Comparison of ENCODE assay signal across 8 mouse cellular contexts in the genomic region with DNA sequence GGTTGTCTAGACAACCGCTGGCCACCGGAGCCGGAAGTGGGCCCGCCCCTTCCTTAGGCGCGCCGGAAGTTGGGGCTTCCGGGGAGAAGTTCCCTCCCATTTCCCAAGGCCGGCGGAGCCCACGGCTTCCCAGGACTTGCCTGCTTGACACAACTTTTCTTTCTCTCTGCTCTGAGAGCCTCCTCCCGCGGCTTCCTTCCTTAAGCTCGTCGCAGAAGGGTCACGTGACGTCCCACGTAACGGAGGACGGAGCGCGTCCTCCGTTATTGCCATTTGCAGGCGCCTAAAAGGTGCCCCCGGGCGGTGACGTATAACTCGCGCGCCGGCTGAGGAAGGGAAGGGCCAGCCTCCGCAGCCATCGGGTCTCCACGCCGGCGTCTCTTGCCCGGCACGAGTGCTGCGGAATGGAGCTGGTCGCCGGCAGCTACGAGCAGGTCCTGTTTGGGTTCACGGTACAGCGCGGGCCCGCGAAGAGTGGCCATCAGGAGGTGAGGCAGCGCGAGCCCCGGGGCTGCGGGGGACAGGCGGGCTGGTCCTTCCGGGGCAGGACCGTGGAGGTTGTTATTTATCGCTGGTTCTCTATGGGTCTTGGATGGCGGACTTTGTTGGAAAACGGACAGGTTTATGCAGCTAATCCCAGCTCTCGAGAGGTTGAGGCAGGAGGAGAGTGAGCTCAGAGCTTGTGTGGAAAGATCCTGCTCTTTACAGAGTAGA. TPM values are rescaled to one million over a fixed set of nuclear protein-coding genes. Genes with fewer than 3 reads are reported as not detected.
A peak's percentile ranks its signal among the peaks of the same experiment; 100 is the strongest.
DNase-seq lines count a peak whose midpoint lies in the region; ATAC-seq and TF ChIP-seq lines count a peak whose summit lies in the region.

A gene (plus strand): TSS at position 98 of the 714 bp plus-strand sequence.

- peaks cover 31% of the 10 kb centered on the region for H3K36me3 ChIP-seq in forebrain, embryonic 10.5 days (replicated peaks)
- H3K36me3 ChIP-seq in heart, embryonic 15.5 days = peaks cover 16% of the 10 kb centered on the region
- peaks cover 17% of the 10 kb centered on the region for H3K36me3 ChIP-seq in liver, embryonic 14.5 days (replicated peaks; ENCODE audit: control insufficient read depth, insufficient read depth, low read depth)
- peaks cover 2% of the 10 kb centered on the region; the same call in 1 of the 2 replicates for H3K36me3 ChIP-seq in neural tube, embryonic 11.5 days (ENCODE audit: control insufficient read depth, insufficient read depth, low read length)
- H3K36me3 ChIP-seq in stomach, postnatal 0 days (ENCODE audit: control insufficient read depth, insufficient read depth, low read length) = peaks cover 9% of the 10 kb centered on the region

- no peaks in the 10 kb centered on the region for H3K9me3 ChIP-seq in forebrain, embryonic 10.5 days
- no peaks in the 10 kb centered on the region for H3K9me3 ChIP-seq in heart, embryonic 15.5 days (replicated peaks)
- H3K9me3 ChIP-seq in liver, embryonic 14.5 days (ENCODE audit: control insufficient read depth, low read length) = no peaks in the 10 kb centered on the region
- no peaks in the 10 kb centered on the region for H3K9me3 ChIP-seq in neural tube, embryonic 11.5 days (ENCODE audit: control insufficient read depth, low read length)
- no peaks in the 10 kb centered on the region for H3K9me3 ChIP-seq in stomach, postnatal 0 days (ENCODE audit: control insufficient read depth, low read length)

- peak within 1 kb of the TSS; percentile 92 for H3K4me2 ChIP-seq in heart, embryonic 15.5 days
- H3K4me2 ChIP-seq in liver, embryonic 14.5 days (ENCODE audit: low read depth) = peak within 1 kb of the TSS; percentile 98
- peak within 1 kb of the TSS; percentile 82 for H3K4me2 ChIP-seq in neural tube, embryonic 11.5 days (ENCODE audit: low read depth)
- peak within 1 kb of the TSS; percentile 68 for H3K4me2 ChIP-seq in stomach, postnatal 0 days (replicated peaks; ENCODE audit: low read depth)

- peak within 1 kb of the TSS; percentile 97 for H3K9ac ChIP-seq in heart, embryonic 15.5 days
- H3K9ac ChIP-seq in liver, embryonic 14.5 days (replicated peaks) = peak within 1 kb of the TSS; percentile 77
- H3K9ac ChIP-seq in neural tube, embryonic 11.5 days (ENCODE audit: low read length) = peak within 1 kb of the TSS; percentile 82
- peak within 1 kb of the TSS; percentile 85 for H3K9ac ChIP-seq in stomach, postnatal 0 days (ENCODE audit: low read length)

- under 1% methylated on average over 58 of the region's 58 CpGs for WGBS in forebrain, embryonic 10.5 days
- under 1% methylated on average over 58 of the region's 58 CpGs for WGBS in heart, embryonic 15.5 days
- under 1% methylated on average over 58 of the region's 58 CpGs for WGBS in liver, embryonic 14.5 days (ENCODE audit: insufficient replicate concordance)
- WGBS in neural tube, embryonic 11.5 days = under 1% methylated on average over 57 of the region's 58 CpGs
- WGBS in stomach, postnatal 0 days = under 1% methylated on average over 58 of the region's 58 CpGs

- peaks cover 22% of the 10 kb centered on the region for H3K4me1 ChIP-seq in forebrain, embryonic 10.5 days
- H3K4me1 ChIP-seq in heart, embryonic 15.5 days (replicated peaks) = peaks cover 11% of the 10 kb centered on the region
- peaks cover 14 to 15% of the 10 kb centered on the region in 2 experiments for H3K4me1 ChIP-seq in liver, embryonic 14.5 days (replicated peaks; ENCODE audit: control insufficient read depth in 2 of 2, insufficient read depth in 2 of 2, low read length in 1 of 2)
- H3K4me1 ChIP-seq in neural tube, embryonic 11.5 days (ENCODE audit: control insufficient read depth, insufficient read depth, low read length) = peaks cover 5% of the 10 kb centered on the region; the same call in 1 of the 2 replicates
- H3K4me1 ChIP-seq in stomach, postnatal 0 days (replicated peaks; ENCODE audit: control insufficient read depth, insufficient read depth) = 0 out of 2 replicates have a peak, but pooled peaks cover 3% of the 10 kb centered on the region

- peak; percentile 94 for ATAC-seq in CD4-positive, CD25-positive, alpha-beta regulatory T cell, adult 4 months
- peak; percentile 91 for ATAC-seq in heart, embryonic 15.5 days (replicated peaks; ENCODE audit: insufficient number of reproducible peaks, insufficient read depth, low FRiP score, low read depth)
- peak; percentile 91 for ATAC-seq in liver, embryonic 14.5 days (ENCODE audit: insufficient read depth)
- ATAC-seq in neural tube, embryonic 11.5 days (ENCODE audit: insufficient read depth, low FRiP score, low TSS enrichment) = peak; percentile 96
- ATAC-seq in stomach, postnatal 0 days (ENCODE audit: low FRiP score, low TSS enrichment) = peak; percentile 96

- H3K27ac ChIP-seq in forebrain, embryonic 10.5 days = peak within 1 kb of the TSS; percentile 94
- H3K27ac ChIP-seq in heart, embryonic 15.5 days = peak within 1 kb of the TSS; percentile 98
- H3K27ac ChIP-seq in liver, embryonic 14.5 days = peak within 1 kb of the TSS; percentile 79
- H3K27ac ChIP-seq in neural tube, embryonic 11.5 days (ENCODE audit: low read depth, low read length) = peak within 1 kb of the TSS; percentile 91
- peak within 1 kb of the TSS; percentile 98 for H3K27ac ChIP-seq in stomach, postnatal 0 days (replicated peaks)

- H3K4me3 ChIP-seq in forebrain, embryonic 10.5 days = peak within 1 kb of the TSS; percentile 98
- H3K4me3 ChIP-seq in heart, embryonic 15.5 days = peak within 1 kb of the TSS; percentile 100
- peak within 1 kb of the TSS; percentile 87 to 96 for H3K4me3 ChIP-seq in liver, embryonic 14.5 days (ENCODE audit: insufficient read depth in 1 of 2, low read depth in 2 of 2, low read length in 2 of 2)
- H3K4me3 ChIP-seq in neural tube, embryonic 11.5 days (ENCODE audit: low read depth, low read length) = peak within 1 kb of the TSS; percentile 92
- H3K4me3 ChIP-seq in stomach, postnatal 0 days (ENCODE audit: low read depth, low read length) = peak within 1 kb of the TSS; percentile 97

- DNase-seq in c-Kit-negative CD71-positive TER-119-positive erythroid progenitor cells, embryonic 14.5 days (ENCODE audit: low read depth, low spot score) = peak; percentile 83
- peak; percentile 91 for DNase-seq in forebrain, embryonic 10.5 days (ENCODE audit: extremely low spot score, low spot score)
- peak; percentile 93 to 96 for DNase-seq in kidney, postnatal 25 days
- DNase-seq in liver, embryonic 14.5 days (ENCODE audit: low read depth in 3 of 3, low spot score in 3 of 3) = peak; percentile 81 to 84 (median 81)
- DNase-seq in neural tube, embryonic 11.5 days (ENCODE audit: low spot score) = peak; percentile 94
- peak; percentile 94 for DNase-seq in stomach, postnatal 0 days (ENCODE audit: low spot score)

- TF ChIP-seq EP300 in liver, embryonic 14.5 days (IDR thresholded peaks at IDR 0.05; ENCODE audit: low read depth) = peak; percentile 42; the same call in 1 of the 2 replicates
- peak; percentile 83 for TF ChIP-seq EP300 in stomach, postnatal 0 days (optimal IDR thresholded peaks at IDR 0.05)

- H3K27me3 ChIP-seq in forebrain, embryonic 10.5 days (ENCODE audit: poor library complexity, severe bottlenecking) = peaks cover 7% of the 10 kb centered on the region
- H3K27me3 ChIP-seq in heart, embryonic 15.5 days = no peaks in the 10 kb centered on the region
- H3K27me3 ChIP-seq in liver, embryonic 14.5 days (ENCODE audit: control insufficient read depth, insufficient read depth, low read length) = no peaks in the 10 kb centered on the region
- H3K27me3 ChIP-seq in neural tube, embryonic 11.5 days (ENCODE audit: control insufficient read depth, insufficient read depth, low read length) = no peaks in the 10 kb centered on the region
- no peaks in the 10 kb centered on the region for H3K27me3 ChIP-seq in stomach, postnatal 0 days (ENCODE audit: control insufficient read depth, insufficient read depth, low read length)

- 0 out of 2 replicates have a peak, but pooled peaks have one; percentile 2 for TF ChIP-seq CTCF in liver, embryonic 14.5 days (IDR thresholded peaks at IDR 0.05; ENCODE audit: low read depth)
- TF ChIP-seq CTCF in stomach, postnatal 0 days (IDR thresholded peaks at IDR 0.05; ENCODE audit: low read depth) = peak; percentile 1; the same call in 1 of the 2 replicates

RNA-seq across cellular contexts. Expression of the gene that starts here (rescaled TPM):
- 100 to 1,000 TPM in 1 of 2 experiments, 10 to 100 TPM in 1; 87.1 to 102 TPM for polyA plus RNA-seq in CD4-positive, CD25-positive, alpha-beta regulatory T cell, adult 4 months (2017; shearing (Covaris generic))
- polyA plus RNA-seq in forebrain, embryonic 10.5 days (2016; fragmentation: Nextera tagmentation; extraction: Ambion mirVana) = 87.6 and 87.9 TPM in 2 replicates
- 47.5 and 49.6 TPM in 2 replicates for polyA plus RNA-seq in heart, embryonic 15.5 days (2015; fragmentation: Nextera tagmentation; extraction: Ambion mirVana)
- 32.5 and 51.0 TPM in 2 replicates for polyA plus RNA-seq in liver, embryonic 14.5 days (2012; rRNA removed)
- 60.0 and 65.4 TPM in 2 replicates for polyA plus RNA-seq in liver, embryonic 14.5 days (2014; fragmentation: Nextera tagmentation; extraction: Ambion mirVana)
- 77.7 and 81.0 TPM in 2 replicates for polyA plus RNA-seq in neural tube, embryonic 11.5 days (2014; fragmentation: Nextera tagmentation; extraction: Ambion mirVana)
- 60.2 and 63.8 TPM in 2 replicates for polyA plus RNA-seq in stomach, postnatal 0 days (2015; fragmentation: Nextera tagmentation; extraction: Ambion mirVana)

Comparison
In these comparisons a context has a peak if more than half of its experiments do, and no peak if none do; other contexts are left out.
1. Peak in every context shown above with its lines: DNase-seq, ATAC-seq, H3K4me3 ChIP-seq and H3K27ac ChIP-seq.